Mouse (Mus musculus) neural tube, embryonic 11.5 days (tissue): ENCODE data around the gene Sik1. TPM values are rescaled to one million over a fixed set of nuclear protein-coding genes. Genes with fewer than 3 reads are reported as not detected.

Source experiments
- ATAC-seq: fragments of 200-750 bp; cut with Nextera tagmentation; 2 replicates; pipeline ENCODE4 v1.8.0; 2017; ENCODE audit warnings: moderate number of reproducible peaks, mild to moderate bottlenecking, moderate TSS enrichment, moderate library complexity; ENCODE audit not compliant: insufficient read depth, low FRiP score, low TSS enrichment
- DNase-seq: peaks from one replicate; pipeline ENCODE4 v3.0.0-alpha.2; 2015; ENCODE audit warnings: low spot score
- H3K27ac ChIP-seq: fragments of 300-500 bp; sonication (generic); 2 replicates; pipeline ENCODE4 v1.5.1; 2014; ENCODE audit warnings: low read depth, mild to moderate bottlenecking, low read length
- H3K27me3 ChIP-seq: fragments of 300-500 bp; sonication (generic); 2 replicates; pipeline ENCODE4 v1.6.1; 2014; ENCODE audit warnings: mild to moderate bottlenecking, low read length, mixed read lengths; ENCODE audit not compliant: control insufficient read depth, insufficient read depth
- H3K36me3 ChIP-seq: fragments of 300-500 bp; sonication (generic); 2 replicates; pipeline ENCODE4 v1.6.1; 2014; ENCODE audit warnings: mild to moderate bottlenecking, low read length, moderate library complexity, mixed read lengths; ENCODE audit not compliant: control insufficient read depth, insufficient read depth
- H3K4me1 ChIP-seq: fragments of 300-500 bp; sonication (generic); 2 replicates; pipeline ENCODE4 v1.6.1; 2014; ENCODE audit warnings: low read length, mixed read lengths; ENCODE audit not compliant: control insufficient read depth, insufficient read depth
- H3K4me2 ChIP-seq: fragments of 300-500 bp; sonication (generic); 2 replicates; pipeline ENCODE4 v1.6.1; 2014; ENCODE audit warnings: low read depth, mild to moderate bottlenecking, moderate library complexity
- H3K4me3 ChIP-seq: fragments of 300-500 bp; sonication (generic); 2 replicates; pipeline ENCODE4 v1.5.1; 2014; ENCODE audit warnings: low read depth, low read length
- H3K9ac ChIP-seq: fragments of 300-500 bp; sonication (generic); 2 replicates; pipeline ENCODE4 v1.6.1; 2014; ENCODE audit warnings: mild to moderate bottlenecking, low read length
- H3K9me3 ChIP-seq: fragments of 300-500 bp; sonication (generic); 2 replicates; pipeline ENCODE4 v1.6.1; 2016; ENCODE audit warnings: low read length; ENCODE audit not compliant: control insufficient read depth
- WGBS: fragments of 180-500 bp; shearing (Covaris S2); extraction: QIAGEN DNeasy Blood & Tissue Kit; methylation state at CpG from one replicate; pipeline ENCODE4 v1.1.7; 2014; 5-methylcytosine and 5-hydroxymethylcytosine counted together
- polyA plus RNA-seq: library from polyadenylated mRNA; unstranded; fragments of >200 nt; fragmentation: Nextera tagmentation; extraction: Ambion mirVana; gene quantifications from 2 replicates; pipeline ENCODE4 v1.2.1, GENCODE M21; 2014

Gene Sik1
- polyA plus RNA-seq, 1 experiment from 2014 or later = 18.3 TPM

DNA sequence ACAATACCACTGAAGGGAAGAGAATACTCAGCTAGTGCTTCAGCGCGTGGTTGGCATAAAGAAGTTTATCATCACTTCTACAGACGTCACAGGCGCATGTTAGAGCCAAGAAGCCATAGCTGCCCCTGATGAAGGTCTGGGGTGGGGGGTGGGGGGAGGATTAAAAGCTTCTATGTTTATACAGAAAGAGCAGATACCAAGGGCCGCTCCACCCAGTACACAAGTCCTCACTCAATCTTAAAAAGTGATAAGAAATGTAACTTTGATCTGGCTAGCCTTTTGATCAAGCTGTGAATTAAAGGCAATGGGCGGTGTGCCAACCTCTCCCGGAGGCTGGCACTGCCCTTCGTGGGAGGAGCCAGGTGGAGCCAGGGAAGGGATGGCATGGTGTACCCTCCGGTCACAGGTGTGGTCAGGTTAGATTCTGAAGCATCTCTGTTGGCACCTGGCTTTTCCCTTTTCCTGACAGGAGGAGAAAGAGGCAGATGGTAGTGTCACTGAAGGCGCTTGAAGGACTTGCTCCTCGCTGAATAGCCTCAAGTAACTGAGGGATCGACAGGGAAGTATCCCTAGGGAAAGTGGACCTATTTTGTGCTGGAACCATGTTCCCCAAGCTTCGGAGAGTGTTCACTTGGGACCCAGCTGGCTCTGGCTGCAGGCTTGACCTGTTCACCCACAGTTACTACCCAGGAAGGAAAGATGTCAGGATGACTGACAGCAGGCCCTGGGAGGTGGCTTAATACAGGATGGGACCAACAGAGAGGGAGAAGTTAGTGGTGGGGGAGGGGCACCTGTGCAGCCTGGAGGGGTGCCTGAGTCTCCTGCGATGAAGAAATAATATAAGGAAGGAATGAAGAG, 16.6 kb upstream of the Sik1 start:
- no peaks in the 10 kb centered on the region for H3K9me3 ChIP-seq
- DNase-seq (no peak), ATAC-seq (no peak)
- H3K4me3 ChIP-seq = no peak overlapping the region
- 87% methylated on average over 14 of the region's 14 CpGs for WGBS
- no peak overlapping the region for H3K27ac ChIP-seq
- no peaks in the 10 kb centered on the region for H3K36me3 ChIP-seq
- no peaks in the 10 kb centered on the region for H3K4me1 ChIP-seq
- no peaks in the 10 kb centered on the region for H3K27me3 ChIP-seq
- no peak overlapping the region for H3K9ac ChIP-seq
- H3K4me2 ChIP-seq = no peak overlapping the region

DNA sequence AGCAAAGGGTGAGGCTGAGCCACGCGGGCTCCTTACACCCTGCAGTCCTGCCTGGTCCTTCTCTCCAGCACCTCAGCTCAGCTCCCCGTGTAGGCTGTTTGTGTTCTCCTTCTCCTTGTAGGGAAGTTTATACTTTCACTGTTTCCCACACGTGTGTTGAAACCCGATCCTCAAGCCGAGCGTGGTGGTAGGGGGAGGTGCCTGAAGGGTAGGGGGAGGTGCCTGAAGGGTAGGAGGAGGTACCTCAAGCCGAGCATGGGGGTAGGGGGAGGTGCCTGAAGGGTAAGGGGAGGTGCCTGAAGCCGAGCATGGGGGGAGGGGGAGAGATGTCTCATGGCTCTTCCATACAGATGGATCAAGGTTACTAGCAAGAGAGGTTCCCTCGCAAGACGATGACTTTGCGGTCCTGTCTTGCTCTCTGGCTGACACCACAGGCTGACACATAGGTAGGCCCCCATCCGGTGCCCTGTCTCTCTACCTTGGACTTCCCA, 15.4 kb upstream of the Sik1 start:
- no peak overlapping the region for H3K4me3 ChIP-seq
- no peaks in the 10 kb centered on the region for H3K27me3 ChIP-seq
- 18% methylated on average over 13 of the region's 13 CpGs for WGBS
- H3K9me3 ChIP-seq = no peaks in the 10 kb centered on the region
- no peak overlapping the region for H3K27ac ChIP-seq
- peak overlapping the region; percentile 10; the same call in 1 of the 2 replicates for H3K9ac ChIP-seq
- DNase-seq = peak; percentile 44
- no peak for ATAC-seq
- no peaks in the 10 kb centered on the region for H3K36me3 ChIP-seq
- peak overlapping the region; percentile 7; the same call in 1 of the 2 replicates for H3K4me2 ChIP-seq
- H3K4me1 ChIP-seq = no peaks in the 10 kb centered on the region

DNA sequence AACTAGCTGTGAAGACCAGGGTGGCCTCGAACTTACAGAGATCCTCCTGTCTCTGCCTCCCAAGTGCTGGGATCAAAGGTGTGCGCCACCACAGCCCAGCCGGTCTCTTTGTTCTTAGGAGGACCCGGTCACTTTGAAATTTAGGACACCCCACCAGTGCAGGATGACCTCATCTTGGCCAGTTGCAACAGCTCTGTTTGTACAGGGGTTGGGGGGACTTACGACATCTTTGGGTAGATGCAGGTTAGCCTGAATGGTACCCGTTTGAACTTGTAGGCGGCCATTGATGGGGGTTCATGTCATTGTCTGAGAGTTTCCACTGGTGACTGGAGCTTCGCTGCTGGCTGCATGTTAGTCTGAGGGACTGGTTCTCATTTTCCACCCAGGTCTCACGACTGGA, 14.8 kb upstream of the Sik1 start:
- H3K36me3 ChIP-seq = no peaks in the 10 kb centered on the region
- H3K27me3 ChIP-seq = no peaks in the 10 kb centered on the region
- DNase-seq = no peak
- no peak for ATAC-seq
- no peaks in the 10 kb centered on the region for H3K4me1 ChIP-seq
- WGBS = 80% methylated on average over 9 of the region's 9 CpGs
- no peaks in the 10 kb centered on the region for H3K9me3 ChIP-seq
- no peak overlapping the region for H3K9ac ChIP-seq
- no peak overlapping the region for H3K4me3 ChIP-seq
- H3K4me2 ChIP-seq = no peak overlapping the region
- no peak overlapping the region for H3K27ac ChIP-seq

GRCm38 (mm10) chr17:31868076-31868475, 12.5 kb upstream of the Sik1 start:
- no peak overlapping the region for H3K4me2 ChIP-seq
- no peak overlapping the region for H3K4me3 ChIP-seq
- no peaks in the 10 kb centered on the region for H3K36me3 ChIP-seq
- no peaks in the 10 kb centered on the region for H3K27me3 ChIP-seq
- DNase-seq (no peak), ATAC-seq (no peak)
- no peaks in the 10 kb centered on the region for H3K4me1 ChIP-seq
- no peaks in the 10 kb centered on the region for H3K9me3 ChIP-seq
- 89% methylated on average over 4 of the region's 4 CpGs for WGBS
- no peak overlapping the region for H3K27ac ChIP-seq
- H3K9ac ChIP-seq = no peak overlapping the region

DNA sequence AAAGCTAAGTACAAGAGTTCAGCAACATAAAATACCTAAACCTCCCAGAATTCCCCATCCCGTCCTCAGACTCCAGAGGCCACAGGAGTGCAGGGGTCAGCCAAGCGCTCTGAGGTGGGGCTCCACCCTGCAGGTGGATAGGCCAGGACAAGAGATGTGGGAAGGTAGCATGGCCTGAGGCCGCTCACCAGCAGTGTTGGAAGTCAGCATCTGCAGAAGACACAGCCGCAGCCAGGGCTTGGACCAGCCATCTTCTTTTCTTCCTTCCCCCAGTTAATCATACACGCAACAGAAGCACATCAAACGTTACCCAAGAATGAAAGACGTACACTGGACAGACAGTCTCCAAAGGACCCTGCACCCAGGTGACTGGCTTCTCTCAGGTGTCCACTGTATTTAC, 11.5 kb upstream of the Sik1 start:
- Histone ChIP-seq H3K27ac (no peak overlapping the region), H3K9ac (no peak overlapping the region), H3K9me3 (no peaks in the 10 kb centered on the region), H3K27me3 (no peaks in the 10 kb centered on the region), H3K4me2 (no peak overlapping the region), H3K36me3 (no peaks in the 10 kb centered on the region), H3K4me1 (no peaks in the 10 kb centered on the region), H3K4me3 (no peak overlapping the region)
- no peak for DNase-seq
- 97% methylated on average over 7 of the region's 7 CpGs for WGBS
- no peak for ATAC-seq

- Histone ChIP-seq H3K9ac (no peak overlapping the region), H3K4me2 (no peak overlapping the region), H3K27me3 (no peaks in the 10 kb centered on the region), H3K4me1 (no peaks in the 10 kb centered on the region), H3K36me3 (no peaks in the 10 kb centered on the region), H3K27ac (no peak overlapping the region), H3K9me3 (no peaks in the 10 kb centered on the region), H3K4me3 (no peak overlapping the region)
- no peak for DNase-seq
- WGBS = 86% methylated on average over 7 of the region's 7 CpGs
- ATAC-seq = no peak
Measured at GRCm38 (mm10) chr17:31865636-31866035, 10.0 kb upstream of the Sik1 start.

DNA sequence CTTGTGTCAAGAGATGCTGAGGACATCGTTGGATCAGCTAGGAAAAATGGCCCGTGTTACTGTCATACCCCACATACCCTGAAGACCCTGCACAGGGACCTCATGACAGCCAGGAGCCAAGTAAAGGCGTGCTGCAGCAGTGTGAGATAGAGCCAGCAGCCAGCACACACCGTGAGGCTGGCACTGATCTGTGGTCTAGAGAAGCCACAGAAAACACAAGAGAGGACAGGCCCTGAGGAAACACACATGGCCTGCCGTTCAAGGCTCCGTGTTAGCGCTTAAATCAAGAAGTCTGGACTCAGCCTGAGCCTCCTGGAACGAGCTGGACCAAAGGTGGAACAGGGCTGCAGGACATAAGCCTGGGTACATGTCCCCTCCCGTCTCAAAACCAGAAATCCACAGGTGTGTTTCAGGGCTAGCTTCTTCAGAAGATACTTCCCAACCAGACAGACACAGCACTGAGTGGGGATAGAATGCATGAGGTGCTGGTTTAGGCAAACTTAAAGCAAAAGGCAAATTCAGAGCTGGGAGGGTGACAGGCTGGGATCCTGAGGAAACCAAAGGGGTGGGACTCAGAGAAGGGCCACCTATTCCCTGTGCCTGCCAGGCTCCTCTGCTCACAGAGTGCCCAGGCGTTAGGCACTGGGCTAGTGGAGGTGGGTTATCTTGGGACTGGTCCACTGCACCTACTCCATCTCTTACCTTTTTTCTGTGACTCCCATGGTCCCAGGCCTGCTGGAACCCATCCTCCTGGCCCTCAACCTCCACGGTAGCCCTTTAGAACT, 9.3 kb upstream of the Sik1 start:
- no peaks in the 10 kb centered on the region for H3K27me3 ChIP-seq
- WGBS = 85% methylated on average over 11 of the region's 11 CpGs
- no peak for ATAC-seq

DNA sequence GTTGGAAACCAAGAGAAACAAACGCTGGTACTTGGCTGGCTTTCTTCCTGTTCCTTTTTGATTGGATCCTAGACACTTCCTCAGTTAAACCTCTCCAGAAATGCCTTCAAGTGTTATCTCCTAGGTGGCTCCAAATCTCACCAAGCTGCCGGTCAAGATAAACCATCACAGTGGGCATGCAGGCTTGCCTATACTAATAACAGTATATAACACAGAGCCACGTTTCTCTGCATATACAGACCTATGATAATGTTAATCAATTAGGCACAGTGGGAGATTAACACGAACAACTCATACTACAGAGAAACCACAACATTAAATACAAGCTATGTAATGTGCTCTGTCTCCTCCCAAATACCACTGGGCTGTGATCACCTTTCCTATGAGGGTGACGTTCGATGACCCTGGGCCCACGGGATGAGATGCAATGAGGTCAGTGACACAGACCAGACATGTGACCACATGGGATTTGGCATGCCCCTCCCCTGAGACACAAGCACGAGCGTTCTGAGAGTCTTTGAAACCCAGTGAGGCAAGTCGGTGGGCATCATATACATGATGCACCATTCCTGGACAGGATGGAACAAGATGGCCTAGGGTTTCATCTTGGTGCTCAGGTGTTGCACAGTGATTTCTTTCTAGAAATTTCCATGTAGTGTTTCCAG, 7.7 kb upstream of the Sik1 start:
- ATAC-seq = no peak
- H3K4me2 ChIP-seq = no peak overlapping the region
- 90% methylated on average over 10 of the region's 10 CpGs for WGBS
- no peak for DNase-seq
- no peaks in the 10 kb centered on the region for H3K9me3 ChIP-seq
- no peak overlapping the region for H3K27ac ChIP-seq
- H3K4me3 ChIP-seq = no peak overlapping the region
- H3K27me3 ChIP-seq = no peaks in the 10 kb centered on the region
- no peaks in the 10 kb centered on the region for H3K4me1 ChIP-seq
- H3K36me3 ChIP-seq = no peaks in the 10 kb centered on the region
- H3K9ac ChIP-seq = no peak overlapping the region

More for the DNA sequence above, 9.3 kb upstream of the Sik1 start:
- H3K36me3 ChIP-seq = no peaks in the 10 kb centered on the region
- no peak overlapping the region for H3K27ac ChIP-seq
- no peak overlapping the region for H3K4me3 ChIP-seq
- no peaks in the 10 kb centered on the region for H3K9me3 ChIP-seq
- H3K4me2 ChIP-seq = no peak overlapping the region
- no peaks in the 10 kb centered on the region for H3K4me1 ChIP-seq
- no peak for DNase-seq
- no peak overlapping the region for H3K9ac ChIP-seq
